Mouse (Mus musculus): ENCODE results near the gene Tcp11l1.

GRCm38 (mm10) chr2:104716279-104716678 is 4.3 kb upstream of the Tcp11l1 start, which contains the start of gene Pin1rt1:
- TF ChIP-seq MYOD1 (IDR thresholded peaks at IDR 0.05; ENCODE audit: control insufficient read depth in 1 of 3, insufficient read length in 2 of 3, low read depth in 2 of 3) = no peak
- no peak for TF ChIP-seq USF1 (IDR thresholded peaks at IDR 0.05; ENCODE audit: low read depth)
- no peak for TF ChIP-seq POLR2A (IDR thresholded peaks at IDR 0.05; ENCODE audit: insufficient read length, low read depth)
- TF ChIP-seq TCF12 (IDR thresholded peaks at IDR 0.05; ENCODE audit: insufficient read depth, poor library complexity, severe bottlenecking) = no peak
- TF ChIP-seq POLR2AphosphoS2 (IDR thresholded peaks at IDR 0.05; ENCODE audit: insufficient read length, low read depth) = no peak
- no peak for TF ChIP-seq E2F4 (IDR thresholded peaks at IDR 0.05; ENCODE audit: insufficient read depth)
- no peak for TF ChIP-seq TCF3 (IDR thresholded peaks at IDR 0.05; ENCODE audit: insufficient read length, low read depth)
- no peak for TF ChIP-seq MAX (IDR thresholded peaks at IDR 0.05; ENCODE audit: low read depth)

All from myocyte (in vitro differentiated cells).